Mouse (Mus musculus): ENCODE results near the gene Siva1. TPM values are rescaled to one million over a fixed set of nuclear protein-coding genes. Genes with fewer than 3 reads are reported as not detected.

The Siva1 gene
- polyA plus RNA-seq, 1 experiment from 2014 or later, result 296 TPM

GRCm38 (mm10) chr12:112630796-112631195 is 13.7 kb upstream of the Siva1 start:
- 77% methylated on average over 5 of the region's 5 CpGs for WGBS
- Histone ChIP-seq H3K9ac (replicated peaks; ENCODE audit: low read length) (no peak overlapping the region), H3K36me3 (ENCODE audit: insufficient read depth, low read length) (no peaks in the 10 kb centered on the region), H3K27me3 (ENCODE audit: insufficient read depth, low read length) (no peaks in the 10 kb centered on the region), H3K4me2 (replicated peaks; ENCODE audit: low read depth, low read length) (no peak overlapping the region), H3K4me1 (ENCODE audit: insufficient read depth, low read length) (peaks cover 28% of the 10 kb centered on the region), H3K4me3 (ENCODE audit: low read length) (no peak overlapping the region), H3K9me3 (ENCODE audit: low read length) (no peaks in the 10 kb centered on the region), H3K27ac (ENCODE audit: low read length) (no peak overlapping the region)
- no peak for ATAC-seq (ENCODE audit: low FRiP score, low TSS enrichment)

- H3K9ac ChIP-seq (replicated peaks; ENCODE audit: low read length), result no peak overlapping the region
- no peaks in the 10 kb centered on the region for H3K9me3 ChIP-seq (ENCODE audit: low read length)
- no peak overlapping the region for H3K4me3 ChIP-seq (ENCODE audit: low read length)
- no peak overlapping the region for H3K4me2 ChIP-seq (replicated peaks; ENCODE audit: low read depth, low read length)
- H3K4me1 ChIP-seq (ENCODE audit: insufficient read depth, low read length), result peaks cover 28% of the 10 kb centered on the region
- no peak for ATAC-seq (ENCODE audit: low FRiP score, low TSS enrichment)
- 11% methylated on average over 1 of the region's 1 CpGs for WGBS
- H3K27me3 ChIP-seq (ENCODE audit: insufficient read depth, low read length), result no peaks in the 10 kb centered on the region
- no peaks in the 10 kb centered on the region for H3K36me3 ChIP-seq (ENCODE audit: insufficient read depth, low read length)
- 0 out of 2 replicates have a peak overlapping the region, but pooled peaks have one; percentile 40 for H3K27ac ChIP-seq (ENCODE audit: low read length)
These were observed 13.0 kb upstream of the Siva1 start for GRCm38 (mm10) chr12:112631472-112631871.

- Histone ChIP-seq H3K4me2 (replicated peaks; ENCODE audit: low read depth, low read length) (no peak overlapping the region), H3K4me3 (ENCODE audit: low read length) (no peak overlapping the region), H3K4me1 (ENCODE audit: insufficient read depth, low read length) (peaks cover 28% of the 10 kb centered on the region), H3K27ac (ENCODE audit: low read length) (no peak overlapping the region), H3K27me3 (ENCODE audit: insufficient read depth, low read length) (no peaks in the 10 kb centered on the region), H3K9ac (replicated peaks; ENCODE audit: low read length) (no peak overlapping the region), H3K9me3 (ENCODE audit: low read length) (no peaks in the 10 kb centered on the region), H3K36me3 (ENCODE audit: insufficient read depth, low read length) (no peaks in the 10 kb centered on the region)
- 62% methylated on average over 11 of the region's 11 CpGs for WGBS
- ATAC-seq (ENCODE audit: low FRiP score, low TSS enrichment), result no peak
These were observed 12.2 kb upstream of the Siva1 start for GRCm38 (mm10) chr12:112632084-112632777.

- WGBS, result 79% methylated on average over 5 of the region's 5 CpGs
These were observed 11.6 kb upstream of the Siva1 start for GRCm38 (mm10) chr12:112632907-112633306.

GRCm38 (mm10) chr12:112633686-112634085 is 10.8 kb upstream of the Siva1 start:
- WGBS, result 52% methylated on average over 9 of the region's 9 CpGs
- Histone ChIP-seq H3K9me3 (ENCODE audit: low read length) (no peaks in the 10 kb centered on the region), H3K4me1 (ENCODE audit: insufficient read depth, low read length) (peaks cover 22% of the 10 kb centered on the region), H3K4me2 (replicated peaks; ENCODE audit: low read depth, low read length) (no peak overlapping the region), H3K36me3 (ENCODE audit: insufficient read depth, low read length) (no peaks in the 10 kb centered on the region), H3K27ac (ENCODE audit: low read length) (no peak overlapping the region), H3K9ac (replicated peaks; ENCODE audit: low read length) (no peak overlapping the region), H3K4me3 (ENCODE audit: low read length) (no peak overlapping the region), H3K27me3 (ENCODE audit: insufficient read depth, low read length) (no peaks in the 10 kb centered on the region)
- ATAC-seq (ENCODE audit: low FRiP score, low TSS enrichment), result no peak

More at GRCm38 (mm10) chr12:112632907-112633306, 11.6 kb upstream of the Siva1 start:
- ATAC-seq (ENCODE audit: low FRiP score, low TSS enrichment), result no peak
- no peak overlapping the region for H3K27ac ChIP-seq (ENCODE audit: low read length)
- H3K27me3 ChIP-seq (ENCODE audit: insufficient read depth, low read length), result no peaks in the 10 kb centered on the region
- no peaks in the 10 kb centered on the region for H3K9me3 ChIP-seq (ENCODE audit: low read length)
- no peak overlapping the region for H3K4me2 ChIP-seq (replicated peaks; ENCODE audit: low read depth, low read length)
- no peaks in the 10 kb centered on the region for H3K36me3 ChIP-seq (ENCODE audit: insufficient read depth, low read length)
- peaks cover 28% of the 10 kb centered on the region for H3K4me1 ChIP-seq (ENCODE audit: insufficient read depth, low read length)
- no peak overlapping the region for H3K4me3 ChIP-seq (ENCODE audit: low read length)
- H3K9ac ChIP-seq (replicated peaks; ENCODE audit: low read length), result no peak overlapping the region; the same call in 1 of the 2 replicates

- H3K9me3 ChIP-seq (ENCODE audit: low read length), result no peaks in the 10 kb centered on the region
- H3K9ac ChIP-seq (replicated peaks; ENCODE audit: low read length), result no peak overlapping the region
- WGBS, result 79% methylated on average over 10 of the region's 10 CpGs
- H3K4me2 ChIP-seq (replicated peaks; ENCODE audit: low read depth, low read length), result no peak overlapping the region
- no peaks in the 10 kb centered on the region for H3K27me3 ChIP-seq (ENCODE audit: insufficient read depth, low read length)
- H3K4me3 ChIP-seq (ENCODE audit: low read length), result no peak overlapping the region
- no peak for ATAC-seq (ENCODE audit: low FRiP score, low TSS enrichment)
- H3K4me1 ChIP-seq (ENCODE audit: insufficient read depth, low read length), result peaks cover 3% of the 10 kb centered on the region; the same call in 1 of the 2 replicates
- no peak overlapping the region for H3K27ac ChIP-seq (ENCODE audit: low read length)
- no peaks in the 10 kb centered on the region for H3K36me3 ChIP-seq (ENCODE audit: insufficient read depth, low read length)
These were observed 5.0 kb upstream of the Siva1 start for GRCm38 (mm10) chr12:112639526-112639925.

- no peak overlapping the region for H3K4me2 ChIP-seq (replicated peaks; ENCODE audit: low read depth, low read length)
These were observed 1.4 kb upstream of the Siva1 start for GRCm38 (mm10) chr12:112643126-112643525.

GRCm38 (mm10) chr12:112644855-112645506 is 502 bp downstream of the Siva1 start:
- peak overlapping the region; percentile 81 for H3K4me2 ChIP-seq (replicated peaks; ENCODE audit: low read depth, low read length)
- ATAC-seq (ENCODE audit: low FRiP score, low TSS enrichment), result peak; percentile 32
- peak overlapping the region; percentile 62 for H3K4me3 ChIP-seq (ENCODE audit: low read length)
- peaks cover 20% of the 10 kb centered on the region for H3K4me1 ChIP-seq (ENCODE audit: insufficient read depth, low read length)
- no peaks in the 10 kb centered on the region for H3K9me3 ChIP-seq (ENCODE audit: low read length)
- peaks cover 29% of the 10 kb centered on the region for H3K36me3 ChIP-seq (ENCODE audit: insufficient read depth, low read length)
- H3K9ac ChIP-seq (replicated peaks; ENCODE audit: low read length), result peak overlapping the region; percentile 82
- no peaks in the 10 kb centered on the region for H3K27me3 ChIP-seq (ENCODE audit: insufficient read depth, low read length)
- peak overlapping the region; percentile 90 for H3K27ac ChIP-seq (ENCODE audit: low read length)
- WGBS, result under 1% methylated on average over 75 of the region's 75 CpGs

More at GRCm38 (mm10) chr12:112643126-112643525, 1.4 kb upstream of the Siva1 start:
- no peak for ATAC-seq (ENCODE audit: low FRiP score, low TSS enrichment)
- Histone ChIP-seq H3K27ac (ENCODE audit: low read length) (no peak overlapping the region), H3K9ac (replicated peaks; ENCODE audit: low read length) (no peak overlapping the region), H3K36me3 (ENCODE audit: insufficient read depth, low read length) (peaks cover 10% of the 10 kb centered on the region; the same call in 1 of the 2 replicates), H3K4me3 (ENCODE audit: low read length) (no peak overlapping the region), H3K9me3 (ENCODE audit: low read length) (no peaks in the 10 kb centered on the region), H3K4me1 (ENCODE audit: insufficient read depth, low read length) (peaks cover 20% of the 10 kb centered on the region), H3K27me3 (ENCODE audit: insufficient read depth, low read length) (no peaks in the 10 kb centered on the region)
- WGBS, result 89% methylated on average over 6 of the region's 6 CpGs

GRCm38 (mm10) chr12:112646139-112646538 is 1.7 kb downstream of the Siva1 start:
- no peaks in the 10 kb centered on the region for H3K27me3 ChIP-seq (ENCODE audit: insufficient read depth, low read length)
- H3K9me3 ChIP-seq (ENCODE audit: low read length), result no peaks in the 10 kb centered on the region
- H3K36me3 ChIP-seq (ENCODE audit: insufficient read depth, low read length), result peaks cover 36% of the 10 kb centered on the region
- WGBS, result 32% methylated on average over 6 of the region's 6 CpGs
- no peak for ATAC-seq (ENCODE audit: low FRiP score, low TSS enrichment)
- peak overlapping the region; percentile 82 for H3K9ac ChIP-seq (replicated peaks; ENCODE audit: low read length)
- H3K27ac ChIP-seq (ENCODE audit: low read length), result no peak overlapping the region
- H3K4me1 ChIP-seq (ENCODE audit: insufficient read depth, low read length), result peaks cover 20% of the 10 kb centered on the region
- peak overlapping the region; percentile 62 for H3K4me3 ChIP-seq (ENCODE audit: low read length)
- peak overlapping the region; percentile 81 for H3K4me2 ChIP-seq (replicated peaks; ENCODE audit: low read depth, low read length)

GRCm38 (mm10) chr12:112648081-112648480 is 3.6 kb downstream of the Siva1 start:
- ATAC-seq (ENCODE audit: low FRiP score, low TSS enrichment), result no peak
- Histone ChIP-seq H3K9ac (replicated peaks; ENCODE audit: low read length) (no peak overlapping the region), H3K4me1 (ENCODE audit: insufficient read depth, low read length) (peaks cover 20% of the 10 kb centered on the region), H3K4me3 (ENCODE audit: low read length) (no peak overlapping the region), H3K36me3 (ENCODE audit: insufficient read depth, low read length) (peaks cover 49% of the 10 kb centered on the region), H3K4me2 (replicated peaks; ENCODE audit: low read depth, low read length) (no peak overlapping the region), H3K9me3 (ENCODE audit: low read length) (no peaks in the 10 kb centered on the region), H3K27ac (ENCODE audit: low read length) (no peak overlapping the region), H3K27me3 (ENCODE audit: insufficient read depth, low read length) (no peaks in the 10 kb centered on the region)
- 94% methylated on average over 5 of the region's 5 CpGs for WGBS

Measured in kidney, embryonic 16.5 days (tissue).